Mouse (Mus musculus): ENCODE data around the gene Sae1. TPM values are rescaled to one million over a fixed set of nuclear protein-coding genes. Genes with fewer than 3 reads are reported as not detected.

Gene Sae1
- total RNA-seq, 1 experiment from 2014 or later = 443 TPM

DNA sequence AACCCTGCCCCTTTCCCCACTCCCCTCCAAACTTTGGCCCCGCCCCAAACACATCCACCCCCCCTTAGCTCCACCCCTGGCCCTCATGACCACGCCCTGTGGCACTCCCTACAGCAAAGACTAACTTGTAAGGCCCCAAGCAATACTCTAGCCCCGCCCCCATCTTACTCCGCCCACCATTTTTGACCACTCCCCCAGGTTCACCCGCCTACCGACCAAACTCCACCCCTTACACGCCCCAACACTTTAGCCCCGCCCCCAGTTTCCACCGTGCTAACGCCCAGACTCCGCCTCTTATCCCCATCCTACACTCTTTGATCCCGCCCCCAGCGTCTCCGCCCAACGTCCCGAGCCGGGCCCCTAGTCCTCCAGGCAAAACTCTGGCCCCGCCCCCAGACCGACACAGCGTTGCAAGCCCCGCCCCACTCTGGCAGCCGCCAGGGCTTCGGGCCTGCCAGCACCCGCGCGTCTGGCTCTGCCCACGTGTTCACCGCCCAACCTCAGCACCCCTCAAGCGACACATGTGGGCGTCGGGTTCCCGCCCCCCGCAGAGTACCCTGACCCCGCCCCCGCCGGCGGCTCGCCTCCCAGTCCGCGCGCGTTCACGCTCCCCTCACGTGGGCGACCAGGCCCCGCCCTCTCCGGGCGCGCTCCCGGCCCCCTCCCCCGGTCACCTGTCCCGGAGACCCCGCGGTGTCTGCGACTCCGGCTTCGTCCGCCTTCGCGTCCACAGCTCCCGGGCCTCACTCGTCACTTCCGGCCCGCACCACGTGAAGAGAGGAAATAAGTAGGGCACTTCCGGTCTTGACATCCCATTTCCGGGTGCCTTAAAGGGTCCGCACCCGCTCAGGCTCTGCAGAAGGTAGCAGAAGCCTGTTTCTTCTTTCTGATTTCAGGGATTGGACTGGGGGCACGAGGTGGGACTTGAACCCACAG, 101.3 kb downstream of the Sae1 start, which contains the start of gene Ccdc9:
Gene Ccdc9, minus strand, starts transcription at position 770 of the 936 bp plus-strand sequence.
- ATAC-seq (replicated peaks; ENCODE audit: low read depth, poor library complexity, severe bottlenecking) = peak; percentile 72

DNA sequence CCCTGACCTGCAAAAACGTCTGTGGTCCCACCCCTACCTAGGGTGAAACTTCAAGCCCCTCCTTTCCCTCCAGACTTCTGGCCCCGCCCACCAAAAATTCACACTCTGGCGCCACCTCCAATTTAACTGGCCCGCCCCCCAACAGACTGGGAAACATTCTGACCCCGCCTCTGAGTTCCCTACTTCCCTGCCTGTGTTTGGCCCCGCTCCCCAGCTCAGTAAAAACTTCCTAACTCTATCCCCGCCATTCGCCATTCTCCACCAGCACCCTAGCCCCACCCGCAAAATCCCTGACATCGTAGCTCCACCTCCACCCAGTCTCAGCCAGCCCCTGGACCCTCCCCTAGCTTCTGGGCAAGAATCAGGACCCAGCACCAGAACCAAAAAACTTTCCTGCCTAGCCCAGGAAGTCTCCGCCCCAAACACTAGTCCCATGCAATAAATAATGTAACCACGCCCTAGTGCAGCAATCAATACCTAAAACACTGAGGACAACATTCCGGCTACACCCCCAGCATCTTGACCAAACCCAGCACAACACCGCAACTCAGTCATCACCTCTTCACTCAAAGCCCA, 102.1 kb downstream of the Sae1 start:
- peak; percentile 37 for ATAC-seq (replicated peaks; ENCODE audit: low read depth, poor library complexity, severe bottlenecking)

DNA sequence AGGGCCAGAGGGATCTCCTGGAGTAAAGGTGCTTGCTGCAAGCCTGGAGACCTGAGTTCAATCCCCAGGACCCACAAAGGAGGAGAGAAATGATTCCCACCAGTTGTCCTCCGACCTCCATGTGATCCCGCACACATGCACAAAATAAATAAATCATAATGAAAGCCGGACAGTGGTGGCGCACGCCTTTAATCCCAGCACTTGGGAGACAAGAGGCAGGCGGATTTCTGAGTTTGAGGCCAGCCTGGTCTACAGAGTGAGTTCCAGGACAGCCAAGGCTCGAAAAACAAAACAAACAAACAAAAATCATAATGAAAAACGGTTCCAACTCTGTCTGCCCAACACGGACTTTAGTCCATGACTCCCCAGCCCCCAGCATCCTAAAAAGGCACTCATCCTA, 102.7 kb downstream of the Sae1 start:
- ATAC-seq (replicated peaks; ENCODE audit: low read depth, poor library complexity, severe bottlenecking) = no peak

DNA sequence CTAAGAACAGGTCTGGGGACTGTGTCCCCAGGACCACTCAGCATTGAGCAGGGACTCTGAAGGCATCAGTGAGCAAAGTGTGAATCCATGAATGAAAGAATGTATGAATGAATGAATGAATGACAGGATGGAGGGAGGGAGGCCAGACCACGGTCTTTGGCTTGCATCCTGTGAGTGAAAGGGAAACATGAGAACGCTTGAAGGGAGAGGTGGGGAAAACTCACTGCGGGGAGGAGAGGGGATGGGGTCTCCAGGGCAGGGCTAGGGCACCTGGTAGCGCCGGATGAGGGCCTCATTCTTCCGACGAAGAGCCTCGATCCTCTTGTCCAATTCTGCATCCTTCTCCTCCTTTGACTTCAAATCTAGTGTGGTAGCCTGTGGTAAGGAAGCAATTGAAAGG, 103.6 kb downstream of the Sae1 start:
- ATAC-seq (replicated peaks; ENCODE audit: low read depth, poor library complexity, severe bottlenecking) = no peak

DNA sequence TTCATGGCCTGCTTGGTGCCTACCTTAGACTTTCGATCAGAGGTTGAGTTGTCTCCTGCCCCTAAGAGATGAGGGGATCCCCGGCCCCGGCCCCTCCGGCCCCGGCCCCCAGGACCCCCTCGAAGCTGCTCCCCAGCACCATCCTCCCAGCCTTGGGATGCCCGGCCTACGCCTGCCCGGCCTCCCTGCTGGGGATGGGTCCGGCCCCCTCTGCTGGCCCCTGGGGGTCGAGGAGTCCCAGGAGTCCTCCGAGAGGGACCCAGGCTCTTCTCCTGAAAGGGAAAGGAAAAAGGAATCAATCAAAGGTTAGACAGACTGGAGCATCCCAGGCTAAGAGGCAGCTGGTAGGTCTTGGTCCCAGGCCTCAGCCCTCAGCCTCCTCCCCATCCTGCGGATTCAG, 105.3 kb downstream of the Sae1 start:
- ATAC-seq (replicated peaks; ENCODE audit: low read depth, poor library complexity, severe bottlenecking) = no peak

DNA sequence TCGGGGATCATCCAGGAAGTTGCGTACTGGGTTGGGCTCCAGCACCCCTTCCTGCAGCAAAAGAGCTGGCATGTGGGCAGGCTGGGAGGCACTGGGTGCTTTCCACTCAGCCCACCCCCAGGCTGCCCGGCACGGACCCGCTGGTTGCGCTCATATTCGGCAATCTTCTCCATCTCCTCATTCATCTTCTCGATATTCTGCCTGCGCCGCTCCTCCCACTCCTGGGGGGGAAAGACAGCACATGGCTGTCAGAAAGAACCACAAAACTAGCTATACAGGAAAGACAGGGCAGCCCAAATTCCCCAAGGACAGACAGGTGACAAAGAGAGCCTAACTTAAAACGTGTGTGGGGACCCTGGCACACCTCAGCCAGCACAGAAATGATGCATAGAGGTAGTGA, 106.9 kb downstream of the Sae1 start:
- ATAC-seq (replicated peaks; ENCODE audit: low read depth, poor library complexity, severe bottlenecking) = no peak

DNA sequence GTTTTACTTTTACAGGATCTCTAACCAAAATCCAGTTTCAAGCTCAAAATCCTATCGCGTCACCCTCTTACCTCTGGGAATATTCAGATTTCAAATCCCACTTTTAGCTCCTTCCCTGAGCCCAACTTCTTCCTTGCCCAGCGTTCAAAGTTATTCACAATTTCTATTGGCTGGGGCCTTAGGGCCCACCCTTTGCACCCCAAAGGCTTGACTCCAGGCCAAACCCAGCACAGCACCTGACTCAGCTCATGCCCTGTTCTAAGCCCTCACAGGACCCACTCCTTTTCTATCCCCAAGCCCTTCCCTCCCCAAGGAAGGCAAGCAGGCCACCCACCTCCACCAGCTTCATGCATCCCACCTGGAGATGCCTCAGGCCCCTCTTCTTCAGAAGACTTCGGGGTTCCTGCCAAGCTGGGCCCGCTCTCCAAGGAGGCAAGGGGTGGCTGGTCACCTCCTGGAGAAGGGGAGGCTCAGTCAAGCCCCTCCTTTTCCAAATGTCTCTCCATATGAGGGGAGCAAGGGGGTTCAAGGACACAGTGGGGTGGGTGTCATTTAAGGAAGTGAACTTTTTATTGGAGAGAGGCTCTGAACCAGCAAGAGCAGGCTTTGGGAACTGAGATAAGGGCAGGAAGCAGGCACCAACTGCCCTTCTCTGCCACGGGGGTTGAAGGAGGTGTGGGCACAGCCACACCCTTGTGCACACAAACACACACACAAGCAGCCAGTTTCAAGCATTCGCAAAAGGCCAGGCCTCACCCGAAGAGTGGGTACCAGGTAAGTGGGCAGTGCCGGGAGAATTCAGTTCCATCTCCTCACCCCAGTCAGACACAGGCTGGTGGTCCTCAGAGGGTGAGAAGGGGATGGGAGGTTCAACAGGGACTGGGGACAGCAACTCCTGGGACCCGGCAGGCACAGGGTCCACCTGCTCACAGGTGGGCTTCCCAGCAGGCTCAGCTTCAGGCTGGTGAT, 112.4 kb downstream of the Sae1 start:
- peak; percentile 50 for ATAC-seq (replicated peaks; ENCODE audit: low read depth, poor library complexity, severe bottlenecking)

DNA sequence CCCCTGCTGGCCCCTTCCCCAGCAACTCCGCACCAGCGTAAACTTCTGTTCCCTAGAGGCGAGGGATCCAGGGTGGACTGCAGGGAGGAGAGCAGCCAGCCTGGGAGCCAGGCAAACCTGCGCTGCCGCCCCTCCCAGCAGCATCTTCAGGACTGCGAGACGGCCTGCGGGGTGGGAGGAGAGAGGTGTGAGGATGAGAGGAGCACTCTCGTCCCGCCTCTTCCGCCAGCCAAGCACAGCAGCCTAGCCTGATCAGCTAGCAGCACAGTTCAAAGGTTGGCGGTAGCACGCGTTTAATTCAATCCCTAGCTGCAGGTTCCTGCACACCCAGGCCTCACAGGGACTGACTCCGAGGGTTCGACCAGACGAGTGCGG, 113.9 kb downstream of the Sae1 start:
- ATAC-seq (replicated peaks; ENCODE audit: low read depth, poor library complexity, severe bottlenecking) = peak; percentile 57

DNA sequence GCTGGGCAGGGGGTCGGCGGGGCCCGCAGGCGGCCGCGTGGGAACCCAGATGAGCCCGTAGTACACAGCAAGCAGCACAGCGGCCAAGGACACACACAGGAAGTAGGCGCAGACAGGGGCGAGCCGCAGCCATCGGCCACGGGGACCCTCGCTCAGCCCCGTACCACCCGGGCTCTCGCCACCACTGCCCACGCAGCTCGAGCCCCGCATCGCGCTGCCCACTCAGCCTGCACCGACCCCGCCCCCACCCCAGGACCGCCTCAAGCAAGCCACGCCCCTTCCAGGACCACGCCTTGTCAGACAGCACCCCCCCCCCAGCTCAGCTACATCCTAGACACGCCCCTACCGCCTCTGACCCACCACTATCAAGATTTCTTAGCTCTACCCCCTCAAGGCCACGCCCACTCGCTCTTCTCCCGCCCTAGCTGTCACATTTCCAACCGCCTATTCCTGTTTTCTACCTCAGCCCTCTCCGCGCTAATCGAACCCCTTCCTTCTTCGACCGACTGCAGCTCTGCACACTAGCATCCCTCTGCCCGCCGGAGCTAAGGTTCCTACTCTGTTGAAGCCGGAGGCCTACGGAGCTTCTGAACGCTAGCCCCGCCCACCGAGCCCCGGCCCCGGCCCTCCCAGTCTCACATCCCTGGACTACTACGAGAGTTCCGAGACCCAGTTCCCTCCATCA, 114.4 kb downstream of the Sae1 start, which contains the start of gene Inafm1:
Gene Inafm1, minus strand, starts transcription at position 537 of the 685 bp plus-strand sequence.
- ATAC-seq (replicated peaks; ENCODE audit: low read depth, poor library complexity, severe bottlenecking) = peak; percentile 61

DNA sequence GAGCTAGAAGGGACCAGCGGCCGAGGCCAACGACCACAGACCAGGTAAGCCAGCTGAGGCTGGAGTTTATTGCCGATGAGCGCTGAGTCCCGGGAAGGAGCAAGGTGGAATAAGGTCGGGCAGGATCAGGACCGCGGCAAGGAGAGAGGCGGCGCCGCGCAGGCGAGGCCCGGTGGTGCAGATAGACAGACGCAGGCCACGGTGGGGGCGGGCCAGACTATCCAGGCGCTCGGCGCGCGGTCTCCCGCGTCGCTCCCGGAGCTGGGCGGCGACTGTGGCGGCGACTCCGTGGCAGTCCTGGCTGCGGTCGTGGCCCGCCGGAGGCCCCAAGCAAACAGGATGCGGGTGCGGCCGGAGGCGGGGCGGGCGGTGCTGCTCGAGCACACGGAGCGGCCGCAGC, 114.9 kb downstream of the Sae1 start:
- peak; percentile 31 for ATAC-seq (replicated peaks; ENCODE audit: low read depth, poor library complexity, severe bottlenecking)

DNA sequence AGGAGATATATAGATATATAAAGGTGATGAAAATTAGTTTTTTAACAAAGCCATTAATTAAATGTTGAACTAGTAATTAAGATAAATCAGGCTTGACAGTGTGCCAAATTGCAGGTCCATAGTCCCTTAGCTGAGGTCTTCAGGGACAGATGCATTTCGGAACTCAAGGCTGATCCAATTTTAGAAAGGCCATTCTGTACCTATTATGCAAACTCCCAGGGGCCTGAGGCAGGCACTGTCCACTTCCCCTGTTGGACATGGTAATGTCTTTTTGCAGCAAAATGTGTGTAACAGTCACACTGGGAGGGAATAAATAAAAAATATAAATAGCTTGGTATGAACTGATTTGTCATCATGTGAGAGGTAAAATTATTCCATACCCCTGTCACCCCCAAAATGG, 116.5 kb downstream of the Sae1 start:
- ATAC-seq (replicated peaks; ENCODE audit: low read depth, poor library complexity, severe bottlenecking) = no peak

Other genes with a start within 250 kb of the Sae1 start
- not detected in 2 replicates for gene Meis3, start 212.7 kb downstream of the Sae1 start, total RNA-seq (2017)
- gene Dhx34, start 165.8 kb downstream of the Sae1 start, total RNA-seq (2017) = 4.5 and 9.2 TPM in 2 replicates
- gene C5ar2, start 143.7 kb downstream of the Sae1 start, total RNA-seq (2017) = 1.1 and 3.1 TPM in 2 replicates
- 0.55 TPM in 1 of 2 replicates, not detected in the other for gene C5ar1, start 128.3 kb downstream of the Sae1 start, total RNA-seq (2017)
- gene Inafm1, start 114.2 kb downstream of the Sae1 start, total RNA-seq (2017) = 15.1 and 18.0 TPM in 2 replicates
- 53.6 and 123 TPM in 2 replicates for gene Ccdc9, start 101.0 kb downstream of the Sae1 start, total RNA-seq (2017)
- 1.4 and 2.5 TPM in 2 replicates for gene Bbc3, start 79.4 kb downstream of the Sae1 start, total RNA-seq (2017)
- gene Zc3h4, start 13.1 kb upstream of the Sae1 start, total RNA-seq (2017) = 31.5 and 52.8 TPM in 2 replicates
- gene Tmem160, start 65.0 kb upstream of the Sae1 start, total RNA-seq (2017) = 14.8 and 22.5 TPM in 2 replicates
- gene Npas1, start 89.9 kb upstream of the Sae1 start, total RNA-seq (2017) = not detected in 2 replicates
- gene Arhgap35, start 227.2 kb upstream of the Sae1 start, total RNA-seq (2017) = 13.9 and 15.9 TPM in 2 replicates

All from common myeloid progenitor, adult 5-6 weeks (primary cell).